Mouse (Mus musculus) lung, embryonic 14.5 days (tissue): Measurements from ENCODE around the gene Btbd19. TPM values are rescaled to one million over a fixed set of nuclear protein-coding genes. Genes with fewer than 3 reads are reported as not detected.
A peak's percentile ranks its signal among the peaks of the same experiment; 100 is the strongest.

Source experiments
- ATAC-seq: fragments of 200-750 bp; cut with Nextera tagmentation; 2 replicates; pipeline ENCODE4 v1.8.0; 2017; ENCODE audit warnings: mild to moderate bottlenecking, moderate TSS enrichment, moderate library complexity; ENCODE audit not compliant: insufficient read depth
- DNase-seq: peaks from one replicate; pipeline ENCODE4 v3.0.0-alpha.2; 2015
- H3K27ac ChIP-seq: fragments of 300-500 bp; sonication (generic); 2 replicates; pipeline ENCODE4 v1.5.1; 2014; ENCODE audit warnings: low read depth, mild to moderate bottlenecking, moderate library complexity
- H3K27me3 ChIP-seq: fragments of 300-500 bp; sonication (generic); 2 replicates; pipeline ENCODE4 v1.6.1; 2014; ENCODE audit warnings: low read length, control low read depth; ENCODE audit not compliant: insufficient read depth
- H3K36me3 ChIP-seq: fragments of 300-500 bp; sonication (generic); 2 replicates; pipeline ENCODE4 v1.6.1; 2014; ENCODE audit warnings: control low read depth; ENCODE audit not compliant: insufficient read depth
- H3K4me1 ChIP-seq: fragments of 300-500 bp; sonication (generic); 2 replicates; pipeline ENCODE4 v1.6.1; 2014; ENCODE audit warnings: antibody characterized with exemption, control low read depth; ENCODE audit not compliant: insufficient read depth
- H3K4me2 ChIP-seq: fragments of 300-500 bp; sonication (generic); 2 replicates; pipeline ENCODE4 v1.6.1; 2014; ENCODE audit warnings: mild to moderate bottlenecking
- H3K4me3 ChIP-seq: fragments of 300-500 bp; sonication (generic); 2 replicates; pipeline ENCODE4 v1.5.1; 2014; ENCODE audit warnings: low read depth, low read length
- H3K9ac ChIP-seq: fragments of 300-500 bp; sonication (generic); 2 replicates; pipeline ENCODE4 v1.6.1; 2014
- H3K9me3 ChIP-seq: fragments of 300-500 bp; sonication (generic); 2 replicates; pipeline ENCODE4 v1.6.1; 2016; ENCODE audit warnings: low read depth, low read length, control low read depth
- CTCF ChIP-seq: IDR thresholded peaks from 2 replicates; pipeline ENCODE4 v1.5.1; 2016; ENCODE audit warnings: antibody characterized with exemption, low read depth
- WGBS: fragments of 180-500 bp; shearing (Covaris S2); extraction: QIAGEN DNeasy Blood & Tissue Kit; methylation state at CpG from one replicate; pipeline ENCODE4 v1.1.7; 2014; 5-methylcytosine and 5-hydroxymethylcytosine counted together
- polyA plus RNA-seq: library from polyadenylated mRNA; unstranded; fragments of >200 nt; fragmentation: Nextera tagmentation; extraction: Ambion mirVana; gene quantifications from 2 replicates; pipeline ENCODE4 v1.2.1, GENCODE M21; 2014

Btbd19 gene
- polyA plus RNA-seq, 1 experiment from 2014 or later: 6.7 TPM

DNA sequence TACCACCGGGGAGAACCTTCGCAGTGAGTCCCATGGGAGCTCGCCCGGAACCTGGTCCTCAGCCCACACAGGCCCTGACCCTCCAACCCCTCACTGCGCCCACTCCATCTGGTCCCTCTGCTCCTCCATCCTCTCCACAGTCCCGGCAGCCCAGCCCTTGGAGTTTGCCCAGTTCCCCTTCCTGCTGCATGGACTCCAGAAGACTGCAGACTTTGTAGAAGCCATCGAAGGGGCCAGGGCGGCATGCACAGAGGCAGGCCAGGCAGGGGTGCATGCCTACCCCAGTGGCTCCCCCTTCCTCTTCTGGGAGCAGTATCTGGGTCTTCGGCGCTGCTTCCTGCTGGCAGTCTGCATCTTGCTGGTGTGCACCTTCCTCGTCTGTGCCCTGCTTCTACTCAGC is 14.5 kb downstream of the Btbd19 start:
- WGBS: 92% methylated on average over 11 of the region's 11 CpGs
- Histone ChIP-seq H3K4me1 (no peaks in the 10 kb centered on the region), H3K27me3 (no peaks in the 10 kb centered on the region), H3K9ac (no peak overlapping the region), H3K27ac (no peak overlapping the region), H3K4me2 (no peak overlapping the region), H3K4me3 (no peak overlapping the region), H3K9me3 (no peaks in the 10 kb centered on the region), H3K36me3 (peaks cover 95% of the 10 kb centered on the region)
- no peak for TF ChIP-seq CTCF
- DNase-seq (no peak), ATAC-seq (no peak)

DNA sequence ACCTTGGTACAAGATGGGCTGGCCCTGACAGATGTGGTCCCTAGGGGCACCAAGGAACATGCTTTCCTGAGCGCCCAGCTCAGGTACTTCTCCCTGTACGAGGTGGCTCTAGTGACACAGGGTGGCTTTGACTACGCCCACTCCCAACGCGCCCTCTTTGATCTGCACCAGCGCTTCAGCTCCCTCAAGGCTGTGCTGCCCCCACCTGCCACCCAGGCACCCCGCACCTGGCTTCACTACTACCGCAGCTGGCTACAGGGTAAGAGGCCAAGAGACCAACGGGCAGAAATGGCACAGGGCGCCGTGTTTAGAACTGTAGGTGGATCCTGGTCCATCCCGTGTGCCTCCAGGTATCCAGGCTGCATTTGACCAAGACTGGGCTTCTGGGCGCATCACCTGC is 15.3 kb downstream of the Btbd19 start:
- H3K4me1 ChIP-seq: no peaks in the 10 kb centered on the region
- no peak for TF ChIP-seq CTCF
- no peak overlapping the region for H3K4me2 ChIP-seq
- H3K4me3 ChIP-seq: no peak overlapping the region
- no peak overlapping the region for H3K27ac ChIP-seq
- H3K36me3 ChIP-seq: peaks cover 93% of the 10 kb centered on the region
- ATAC-seq (no peak), DNase-seq (no peak)
- H3K9ac ChIP-seq: no peak overlapping the region
- H3K27me3 ChIP-seq: no peaks in the 10 kb centered on the region
- no peaks in the 10 kb centered on the region for H3K9me3 ChIP-seq
- 86% methylated on average over 13 of the region's 13 CpGs for WGBS

DNA sequence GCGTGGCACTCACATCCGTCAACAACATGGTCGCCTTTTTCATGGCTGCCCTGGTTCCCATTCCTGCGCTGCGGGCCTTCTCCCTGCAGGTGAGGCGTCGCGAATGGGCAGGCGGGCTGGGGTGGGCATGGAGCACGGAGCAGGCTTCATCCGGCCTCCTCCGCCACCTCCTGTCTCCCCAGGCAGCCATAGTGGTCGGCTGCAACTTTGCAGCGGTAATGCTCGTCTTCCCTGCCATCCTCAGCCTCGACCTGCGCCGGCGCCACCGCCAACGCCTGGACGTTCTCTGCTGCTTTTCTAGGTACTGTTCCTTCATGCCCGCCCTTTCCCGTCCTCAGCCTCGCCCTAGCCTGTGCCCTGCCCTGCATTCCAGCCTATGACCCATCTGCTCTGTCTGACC is 16.2 kb downstream of the Btbd19 start:
- peaks cover 92% of the 10 kb centered on the region for H3K36me3 ChIP-seq
- TF ChIP-seq CTCF: no peak

DNA sequence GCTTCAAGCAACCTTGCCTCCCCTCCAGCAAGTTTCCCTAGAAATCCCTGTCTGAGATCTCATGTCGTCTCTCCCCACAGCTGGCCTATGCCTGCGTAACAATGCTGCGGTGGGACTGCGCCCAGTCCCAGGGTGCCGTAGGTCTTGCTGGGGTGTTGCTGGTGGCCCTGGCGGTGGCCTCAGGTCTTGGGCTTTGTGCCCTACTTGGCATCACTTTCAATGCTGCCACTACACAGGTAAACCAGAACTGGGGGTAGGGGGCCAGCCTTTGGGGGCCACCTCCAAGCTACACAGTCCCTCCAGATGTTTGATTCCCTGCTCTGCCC is 17.0 kb downstream of the Btbd19 start:
- Histone ChIP-seq H3K9ac (no peak overlapping the region), H3K4me2 (no peak overlapping the region), H3K4me3 (no peak overlapping the region), H3K36me3 (peaks cover 83% of the 10 kb centered on the region), H3K27me3 (no peaks in the 10 kb centered on the region), H3K27ac (no peak overlapping the region), H3K4me1 (no peaks in the 10 kb centered on the region), H3K9me3 (no peaks in the 10 kb centered on the region)
- ATAC-seq: no peak
- no peak for TF ChIP-seq CTCF
- 98% methylated on average over 6 of the region's 6 CpGs for WGBS
- no peak for DNase-seq

More for the DNA sequence above, 16.2 kb downstream of the Btbd19 start:
- Histone ChIP-seq H3K4me2 (no peak overlapping the region), H3K9ac (no peak overlapping the region), H3K4me3 (no peak overlapping the region), H3K27me3 (no peaks in the 10 kb centered on the region), H3K27ac (no peak overlapping the region), H3K9me3 (no peaks in the 10 kb centered on the region), H3K4me1 (no peaks in the 10 kb centered on the region)
- ATAC-seq (no peak), DNase-seq (no peak)
- WGBS: 93% methylated on average over 25 of the region's 25 CpGs

DNA sequence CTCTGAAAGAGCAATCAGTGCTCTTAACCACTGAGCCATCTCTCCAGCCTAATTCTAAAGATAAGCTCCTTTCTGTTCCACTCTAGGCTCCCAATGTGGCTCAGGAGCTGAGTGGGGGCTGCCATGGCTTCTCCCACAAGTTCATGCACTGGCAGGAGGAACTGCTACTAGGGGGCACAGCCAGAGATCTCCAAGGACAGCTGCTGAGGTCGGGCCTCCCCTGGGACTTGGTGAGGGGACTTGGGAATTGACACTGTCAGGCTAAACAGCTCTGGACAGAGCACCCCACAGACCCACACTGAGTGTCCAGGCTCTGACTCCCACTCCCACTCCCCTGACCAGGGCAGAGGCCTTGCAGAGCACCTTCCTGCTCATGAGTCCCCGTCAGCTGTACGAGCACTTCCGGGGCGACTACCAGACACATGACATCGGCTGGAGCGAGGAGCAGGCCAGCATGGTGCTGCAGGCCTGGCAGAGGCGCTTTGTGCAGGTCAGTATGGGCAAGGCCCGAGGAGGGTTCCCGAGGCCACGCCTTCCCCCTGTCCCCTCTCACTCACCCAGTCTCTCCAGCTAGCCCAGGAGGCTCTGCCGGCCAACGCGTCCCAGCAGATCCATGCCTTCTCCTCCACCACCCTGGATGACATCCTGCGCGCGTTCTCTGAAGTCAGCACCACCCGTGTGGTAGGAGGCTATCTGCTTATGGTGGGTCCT is 17.6 kb downstream of the Btbd19 start:
- Histone ChIP-seq H3K27me3 (no peaks in the 10 kb centered on the region), H3K4me3 (no peak overlapping the region), H3K27ac (no peak overlapping the region), H3K4me2 (no peak overlapping the region), H3K4me1 (no peaks in the 10 kb centered on the region), H3K36me3 (peaks cover 78% of the 10 kb centered on the region), H3K9ac (no peak overlapping the region), H3K9me3 (no peaks in the 10 kb centered on the region)
- DNase-seq: no peak
- no peak for TF ChIP-seq CTCF
- WGBS: 91% methylated on average over 18 of the region's 18 CpGs
- ATAC-seq: no peak

DNA sequence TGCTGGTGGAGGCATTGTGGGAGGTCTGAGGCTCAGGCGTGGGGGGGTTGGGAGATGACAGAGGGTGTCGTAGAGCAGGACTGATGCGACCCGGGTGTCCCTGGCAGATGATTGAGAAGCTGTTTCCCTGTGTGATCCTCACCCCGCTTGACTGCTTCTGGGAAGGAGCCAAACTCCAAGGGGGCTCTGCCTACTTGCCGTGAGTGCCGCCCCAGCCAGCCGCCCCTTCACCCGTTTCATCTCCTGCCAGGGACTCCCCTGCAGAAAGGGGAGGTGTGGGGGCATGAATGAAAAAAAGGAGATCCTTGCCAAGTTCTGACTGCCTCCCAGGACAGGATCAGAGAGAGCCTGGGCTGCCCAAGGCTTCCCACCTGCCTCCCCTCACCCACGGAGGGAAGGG is 20.4 kb downstream of the Btbd19 start:
- Histone ChIP-seq H3K4me2 (no peak overlapping the region), H3K36me3 (peaks cover 72% of the 10 kb centered on the region), H3K27ac (no peak overlapping the region), H3K27me3 (no peaks in the 10 kb centered on the region), H3K9me3 (no peaks in the 10 kb centered on the region), H3K4me1 (no peaks in the 10 kb centered on the region), H3K9ac (no peak overlapping the region), H3K4me3 (no peak overlapping the region)
- WGBS: 41% methylated on average over 10 of the region's 10 CpGs
- TF ChIP-seq CTCF: no peak
- peak; percentile 51 for DNase-seq
- peak; percentile 54; the same call in 1 of the 2 replicates for ATAC-seq

DNA sequence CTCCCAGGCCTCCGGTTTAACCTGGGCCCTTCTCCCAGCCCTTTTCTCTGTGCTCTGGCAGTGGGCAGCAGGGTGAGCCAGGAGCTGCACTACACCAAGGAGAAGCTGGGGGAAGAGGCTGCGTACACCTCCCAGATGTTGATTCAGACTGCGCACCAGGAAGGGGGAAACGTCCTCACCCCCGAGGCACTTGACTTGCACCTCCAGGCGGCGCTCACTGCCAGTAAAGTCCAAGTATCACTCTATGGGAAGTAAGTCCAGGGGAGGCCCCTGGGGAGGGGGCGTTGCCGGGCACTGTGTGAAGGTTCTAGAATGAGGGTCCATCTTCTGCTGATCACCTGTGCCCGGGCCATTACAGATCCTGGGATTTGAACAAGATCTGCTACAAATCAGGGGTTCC is 20.9 kb downstream of the Btbd19 start:
- DNase-seq (peak; percentile 30), ATAC-seq (peak; percentile 21; the same call in 1 of the 2 replicates)
- no peaks in the 10 kb centered on the region for H3K9me3 ChIP-seq
- no peak overlapping the region for H3K9ac ChIP-seq
- peaks cover 71% of the 10 kb centered on the region for H3K36me3 ChIP-seq
- H3K27ac ChIP-seq: no peak overlapping the region
- H3K4me3 ChIP-seq: no peak overlapping the region
- TF ChIP-seq CTCF: peak; percentile 17; the same call in 1 of the 2 replicates
- no peaks in the 10 kb centered on the region for H3K4me1 ChIP-seq
- 59% methylated on average over 10 of the region's 10 CpGs for WGBS
- no peak overlapping the region for H3K4me2 ChIP-seq
- H3K27me3 ChIP-seq: no peaks in the 10 kb centered on the region
